Mouse (Mus musculus): Measurements from ENCODE around the gene Syne3. TPM values are rescaled to one million over a fixed set of nuclear protein-coding genes. Genes with fewer than 3 reads are reported as not detected.

Gene Syne3
- total and polyA plus RNA-seq, 2 experiments from 2014 or later, result 1.8 to 5.0 TPM

DNA sequence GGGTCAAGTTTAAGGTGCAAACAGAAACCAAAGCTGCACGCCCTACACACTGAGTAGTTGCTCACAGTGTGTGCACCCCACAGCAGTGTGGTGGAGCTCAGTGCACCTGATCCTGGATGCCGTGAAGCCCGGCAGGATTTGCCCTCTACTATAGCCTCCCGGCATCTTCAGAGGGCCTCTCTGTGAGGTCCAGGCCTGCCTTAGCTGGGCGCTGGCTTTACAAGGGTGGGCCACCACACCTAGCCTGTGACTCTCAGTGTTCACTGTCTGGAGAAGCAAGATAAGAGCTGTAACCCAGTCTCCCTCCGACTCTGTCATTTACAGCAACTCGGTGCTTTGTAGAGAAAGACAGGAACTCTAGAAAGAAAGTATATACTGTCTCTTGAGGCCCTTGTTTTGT, 29.3 kb upstream of the Syne3 start:
- Histone ChIP-seq H3K9ac (replicated peaks; ENCODE audit: low read depth, low read length) (no peak overlapping the region), H3K9me3 (replicated peaks; ENCODE audit: control insufficient read depth, low read length) (no peaks in the 10 kb centered on the region), H3K36me3 (replicated peaks; ENCODE audit: control insufficient read depth, insufficient read depth, low read length) (peaks cover 34% of the 10 kb centered on the region), H3K4me1 (ENCODE audit: control insufficient read depth, insufficient read depth) (peaks cover 26% of the 10 kb centered on the region), H3K27me3 (ENCODE audit: control insufficient read depth, insufficient read depth, low read length) (no peaks in the 10 kb centered on the region), H3K27ac (ENCODE audit: low read depth) (no peak overlapping the region), H3K4me2 (ENCODE audit: low read depth, low read length) (no peak overlapping the region), H3K4me3 (ENCODE audit: low read depth, low read length) (no peak overlapping the region)
- ATAC-seq (ENCODE audit: insufficient read depth, low read depth) (no peak), DNase-seq (ENCODE audit: low spot score) (no peak)
- no peak for TF ChIP-seq EP300 (IDR thresholded peaks at IDR 0.05; ENCODE audit: low read depth)
- no peak for TF ChIP-seq CTCF (IDR thresholded peaks at IDR 0.05; ENCODE audit: low read depth)
- WGBS, result 45% methylated on average over 7 of the region's 7 CpGs

DNA sequence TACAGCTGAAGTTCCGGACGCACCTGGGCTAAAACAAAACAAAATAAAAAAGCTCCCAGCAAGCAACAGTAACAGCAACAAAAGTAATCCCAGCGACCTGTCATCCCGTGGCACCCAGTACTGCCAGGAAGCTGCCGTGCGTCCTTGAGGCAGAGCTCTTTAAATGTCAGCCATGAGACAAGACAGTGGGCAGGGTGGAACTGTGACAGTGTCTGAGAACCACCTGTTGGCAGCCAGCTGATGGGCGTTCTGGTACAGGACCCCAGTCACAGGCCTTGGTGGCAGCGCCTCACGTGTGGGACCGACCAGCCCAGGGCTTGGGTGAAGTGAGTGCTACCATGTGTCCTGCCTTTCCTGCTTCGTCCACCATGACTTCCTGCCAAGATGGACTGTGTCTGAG, 28.6 kb upstream of the Syne3 start:
- ATAC-seq (ENCODE audit: insufficient read depth, low read depth) (no peak), DNase-seq (ENCODE audit: low spot score) (no peak)
- H3K36me3 ChIP-seq (replicated peaks; ENCODE audit: control insufficient read depth, insufficient read depth, low read length), result peaks cover 31% of the 10 kb centered on the region
- no peaks in the 10 kb centered on the region for H3K27me3 ChIP-seq (ENCODE audit: control insufficient read depth, insufficient read depth, low read length)
- no peak overlapping the region for H3K9ac ChIP-seq (replicated peaks; ENCODE audit: low read depth, low read length)
- no peak overlapping the region for H3K4me3 ChIP-seq (ENCODE audit: low read depth, low read length)
- peaks cover 33% of the 10 kb centered on the region for H3K4me1 ChIP-seq (ENCODE audit: control insufficient read depth, insufficient read depth)
- WGBS, result 76% methylated on average over 11 of the region's 11 CpGs
- H3K9me3 ChIP-seq (replicated peaks; ENCODE audit: control insufficient read depth, low read length), result no peaks in the 10 kb centered on the region
- no peak overlapping the region for H3K27ac ChIP-seq (ENCODE audit: low read depth)
- TF ChIP-seq EP300 (IDR thresholded peaks at IDR 0.05; ENCODE audit: low read depth) (no peak), CTCF (IDR thresholded peaks at IDR 0.05; ENCODE audit: low read depth) (no peak)
- no peak overlapping the region for H3K4me2 ChIP-seq (ENCODE audit: low read depth, low read length)

DNA sequence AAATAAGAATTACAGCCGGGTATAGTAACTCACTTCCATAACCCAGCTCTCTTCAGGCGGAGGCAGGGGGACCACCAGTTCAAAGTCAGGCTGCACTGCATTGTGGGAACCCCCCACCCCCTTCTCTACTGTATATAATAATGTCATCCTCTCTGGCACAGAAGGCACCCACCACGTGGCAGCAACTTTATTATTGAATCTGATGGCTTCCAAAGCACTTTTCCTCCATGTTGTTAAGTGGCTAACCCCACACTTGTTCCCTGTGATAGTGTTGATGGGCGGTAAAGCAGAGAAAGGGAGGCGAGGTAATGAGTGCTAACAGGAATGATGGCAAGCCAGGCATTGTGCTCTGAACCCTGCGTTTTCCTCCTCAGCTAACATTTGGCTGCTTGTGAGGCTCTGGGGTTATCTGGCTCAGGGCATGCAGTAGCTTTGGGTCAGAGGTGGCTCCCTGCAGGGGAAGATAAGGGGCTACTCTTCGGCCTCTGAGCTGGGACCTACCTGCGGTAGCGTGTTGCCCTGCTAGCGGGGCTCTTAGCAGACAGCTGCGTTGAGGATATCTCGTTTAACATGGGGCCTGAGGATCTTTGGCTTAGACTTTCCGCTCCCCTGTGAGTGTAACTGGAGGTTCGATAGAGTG, 24.6 kb upstream of the Syne3 start:
- Histone ChIP-seq H3K9ac (replicated peaks; ENCODE audit: low read depth, low read length) (peak overlapping the region; percentile 34; the same call in 1 of the 2 replicates), H3K4me2 (ENCODE audit: low read depth, low read length) (peak overlapping the region; percentile 88), H3K27ac (ENCODE audit: low read depth) (no peak overlapping the region), H3K9me3 (replicated peaks; ENCODE audit: control insufficient read depth, low read length) (no peaks in the 10 kb centered on the region), H3K27me3 (ENCODE audit: control insufficient read depth, insufficient read depth, low read length) (no peaks in the 10 kb centered on the region), H3K36me3 (replicated peaks; ENCODE audit: control insufficient read depth, insufficient read depth, low read length) (0 out of 2 replicates have a peak, but pooled peaks cover 4% of the 10 kb centered on the region), H3K4me1 (ENCODE audit: control insufficient read depth, insufficient read depth) (peaks cover 40% of the 10 kb centered on the region), H3K4me3 (ENCODE audit: low read depth, low read length) (peak overlapping the region; percentile 78)
- DNase-seq (ENCODE audit: low spot score) (no peak), ATAC-seq (ENCODE audit: insufficient read depth, low read depth) (no peak)
- TF ChIP-seq EP300 (IDR thresholded peaks at IDR 0.05; ENCODE audit: low read depth) (no peak), CTCF (IDR thresholded peaks at IDR 0.05; ENCODE audit: low read depth) (no peak)
- 27% methylated on average over 14 of the region's 14 CpGs for WGBS

DNA sequence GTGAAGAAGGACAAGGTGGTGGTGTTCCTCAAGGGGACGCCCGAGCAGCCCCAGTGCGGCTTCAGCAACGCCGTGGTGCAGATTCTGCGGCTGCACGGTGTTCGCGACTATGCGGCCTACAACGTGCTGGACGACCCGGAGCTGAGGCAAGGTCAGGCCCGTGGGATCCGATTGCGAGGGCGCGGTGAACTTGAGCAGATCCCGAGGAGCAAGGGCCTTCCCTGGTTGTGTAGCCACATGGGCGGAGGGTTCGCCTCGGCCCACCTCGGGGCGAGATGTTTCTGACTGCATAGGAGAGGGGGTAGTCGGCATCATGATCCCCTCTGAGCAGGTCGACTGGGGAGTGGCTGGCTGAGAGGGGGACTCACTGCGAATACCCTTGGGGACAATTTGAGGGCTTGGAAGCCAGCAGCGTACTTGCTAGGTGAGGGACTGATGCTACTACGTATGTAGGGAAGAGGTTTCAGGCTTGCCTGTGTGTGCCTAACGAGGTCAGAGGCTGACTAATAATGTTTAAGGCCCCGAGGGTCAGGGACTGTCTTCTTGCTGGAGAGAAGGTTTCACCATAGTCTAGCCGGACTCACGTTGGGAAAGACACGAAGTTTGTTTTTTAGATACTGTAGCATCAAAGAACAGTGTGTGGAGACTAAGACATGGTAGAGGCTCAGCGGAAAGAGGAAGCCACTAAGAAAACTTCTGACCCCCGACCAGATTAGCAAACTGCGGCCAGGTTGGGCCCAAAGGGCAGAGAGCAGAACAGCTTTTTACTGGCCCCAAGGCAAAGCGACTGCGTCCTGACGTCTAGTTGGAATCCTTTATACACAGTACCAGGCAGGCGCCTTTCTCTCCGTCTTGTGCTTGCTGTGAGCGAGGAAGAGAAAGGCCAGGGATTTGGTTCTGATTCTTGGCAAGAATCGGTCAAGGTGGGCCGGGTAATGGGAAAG, 23.5 kb upstream of the Syne3 start:
- no peaks in the 10 kb centered on the region for H3K27me3 ChIP-seq (ENCODE audit: control insufficient read depth, insufficient read depth, low read length)
- peak overlapping the region; percentile 82 for H3K9ac ChIP-seq (replicated peaks; ENCODE audit: low read depth, low read length)
- TF ChIP-seq EP300 (IDR thresholded peaks at IDR 0.05; ENCODE audit: low read depth) (no peak), CTCF (IDR thresholded peaks at IDR 0.05; ENCODE audit: low read depth) (no peak)
- peak; percentile 15 for ATAC-seq (ENCODE audit: insufficient read depth, low read depth)
- peak overlapping the region; percentile 78 for H3K4me3 ChIP-seq (ENCODE audit: low read depth, low read length)
- peak overlapping the region; percentile 88 for H3K4me2 ChIP-seq (ENCODE audit: low read depth, low read length)
- WGBS, result 1% methylated on average over 45 of the region's 45 CpGs
- H3K4me1 ChIP-seq (ENCODE audit: control insufficient read depth, insufficient read depth), result peaks cover 35% of the 10 kb centered on the region
- H3K27ac ChIP-seq (ENCODE audit: low read depth), result peak overlapping the region; percentile 90
- H3K36me3 ChIP-seq (replicated peaks; ENCODE audit: control insufficient read depth, insufficient read depth, low read length), result 0 out of 2 replicates have a peak, but pooled peaks cover 4% of the 10 kb centered on the region
- no peaks in the 10 kb centered on the region for H3K9me3 ChIP-seq (replicated peaks; ENCODE audit: control insufficient read depth, low read length)
- DNase-seq (ENCODE audit: low spot score), result no peak

DNA sequence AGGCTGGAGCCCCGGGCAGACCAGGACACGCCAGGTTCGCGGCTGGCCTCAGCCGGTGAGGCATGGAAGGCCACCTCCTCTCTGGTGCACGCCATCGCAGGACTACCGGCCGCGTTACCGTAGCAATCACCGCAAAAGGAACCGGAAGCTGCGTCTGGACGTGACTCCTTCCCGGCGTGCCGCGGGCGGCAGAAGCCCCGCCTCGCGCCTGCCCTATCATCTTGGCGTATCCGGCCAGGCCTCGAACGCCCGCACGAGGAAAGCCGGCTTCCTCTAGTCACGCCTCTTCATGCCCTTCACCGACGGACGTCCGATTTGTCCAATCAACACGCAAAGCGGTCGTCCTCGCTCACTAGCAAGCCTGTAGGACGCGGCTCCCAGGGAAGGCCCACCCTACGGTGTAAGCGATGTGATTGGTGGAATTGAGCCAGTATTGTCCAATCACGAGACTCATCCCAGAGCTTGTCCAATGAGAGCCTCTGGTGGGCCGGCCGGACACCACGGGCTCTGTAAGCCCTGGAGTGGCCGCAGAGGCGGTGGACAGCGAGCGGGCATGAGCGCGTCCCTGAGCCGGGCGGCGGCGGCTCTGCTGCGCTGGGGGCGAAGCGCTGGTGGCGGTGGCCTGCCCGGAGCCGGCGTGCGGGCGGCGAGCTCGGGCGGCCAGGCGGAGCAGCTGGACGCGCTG, 22.7 kb upstream of the Syne3 start, which contains the start of gene Glrx5:
Glrx5 (plus strand) TSS at position 542 of the 685 bp plus-strand sequence.
- ATAC-seq (ENCODE audit: insufficient read depth, low read depth) (peak; percentile 97), DNase-seq (ENCODE audit: low spot score) (peak; percentile 100)
- Histone ChIP-seq H3K27me3 (ENCODE audit: control insufficient read depth, insufficient read depth, low read length) (no peaks in the 10 kb centered on the region), H3K9ac (replicated peaks; ENCODE audit: low read depth, low read length) (peak within 1 kb of the TSS; percentile 82), H3K4me1 (ENCODE audit: control insufficient read depth, insufficient read depth) (peaks cover 35% of the 10 kb centered on the region), H3K9me3 (replicated peaks; ENCODE audit: control insufficient read depth, low read length) (no peaks in the 10 kb centered on the region), H3K4me2 (ENCODE audit: low read depth, low read length) (peak within 1 kb of the TSS; percentile 97), H3K27ac (ENCODE audit: low read depth) (peak within 1 kb of the TSS; percentile 90), H3K36me3 (replicated peaks; ENCODE audit: control insufficient read depth, insufficient read depth, low read length) (0 out of 2 replicates have a peak, but pooled peaks cover 4% of the 10 kb centered on the region), H3K4me3 (ENCODE audit: low read depth, low read length) (peak within 1 kb of the TSS; percentile 78)
- WGBS, result under 1% methylated on average over 69 of the region's 72 CpGs
- no peak for TF ChIP-seq CTCF (IDR thresholded peaks at IDR 0.05; ENCODE audit: low read depth)
- TF ChIP-seq EP300 (IDR thresholded peaks at IDR 0.05; ENCODE audit: low read depth), result peak; percentile 94

Measured in heart, postnatal 0 days (tissue).